Mouse (Mus musculus): ENCODE measurements at regions not wholly inside any gene's neighbourhood (a gene's known extent, or its start where the extent isn't known, plus 50 kb on each side); places are given as distances from the start of the nearest gene placed in this dataset.
"Not testable (repeated sequence)": the region's sequence is repeated elsewhere in the genome, so short reads cannot be mapped to it uniquely, and the experiment has no call there.

- DNase-seq (ENCODE audit: low read depth, low spot score) = no peak
These were observed 140.6 kb downstream of the Cand1 start for GRCm38 (mm10) chr10:119099092-119099792.

- DNase-seq (ENCODE audit: low read depth, low spot score) = no peak
These were observed 145.7 kb downstream of the Cand1 start for GRCm38 (mm10) chr10:119094166-119094565.

GRCm38 (mm10) chr10:119087886-119088285, 152.0 kb downstream of the Cand1 start:
- no peak for DNase-seq (ENCODE audit: low read depth, low spot score)

DNA sequence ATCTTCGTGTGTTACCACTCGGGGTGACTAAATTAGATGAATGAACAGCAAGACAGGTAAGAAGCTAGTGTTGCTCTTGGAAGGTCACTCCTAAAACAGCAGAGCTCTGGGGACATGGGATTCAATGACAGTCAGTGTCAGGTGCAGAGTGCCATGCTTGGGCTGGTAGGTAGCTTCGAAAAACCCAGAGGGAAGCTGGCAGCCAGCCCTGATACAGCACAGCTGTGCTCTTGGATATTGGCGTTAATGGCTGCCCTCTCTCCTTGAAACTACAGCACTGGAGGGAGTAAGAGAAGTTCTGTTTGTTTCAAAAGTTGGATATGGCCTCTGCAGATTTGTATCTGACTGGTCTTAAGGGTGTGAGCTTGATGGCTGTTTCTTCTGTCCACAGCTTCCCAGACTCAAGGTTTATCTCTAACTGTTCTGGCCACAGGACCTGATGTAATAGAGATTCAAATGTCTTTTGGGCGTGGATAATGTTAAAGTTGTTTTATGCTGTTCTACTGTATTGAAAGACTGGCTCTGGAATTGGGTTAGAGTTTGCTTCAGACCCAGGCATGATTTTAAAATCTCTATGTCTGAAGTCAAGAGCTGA, 152.7 kb downstream of the Cand1 start:
- DNase-seq (ENCODE audit: low read depth, low spot score) = no peak

- no peak for DNase-seq (ENCODE audit: low read depth, low spot score)
These were observed 153.4 kb downstream of the Cand1 start for GRCm38 (mm10) chr10:119086450-119086849.

- DNase-seq (ENCODE audit: low read depth, low spot score) = no peak
These were observed 156.4 kb downstream of the Cand1 start for GRCm38 (mm10) chr10:119083431-119083830.

DNA sequence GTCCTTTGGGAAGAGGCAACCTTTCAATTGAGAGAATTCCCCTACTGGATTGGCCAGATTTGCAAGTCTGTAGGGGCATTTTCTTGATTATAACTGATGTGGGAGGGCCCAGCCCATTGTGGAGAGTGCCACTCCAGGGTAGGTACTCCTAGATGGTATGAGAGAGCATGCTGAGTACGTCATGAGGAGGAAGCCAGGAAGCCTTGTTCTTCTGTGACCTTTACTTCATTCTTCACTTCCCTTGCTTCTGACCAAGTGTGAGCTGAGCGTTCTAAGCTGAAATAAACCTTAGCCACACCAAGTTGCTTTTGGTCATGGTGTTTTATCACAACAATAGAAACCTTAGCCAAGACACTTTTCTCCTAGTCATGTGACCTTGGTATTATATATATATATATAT, 157.0 kb downstream of the Cand1 start:
- no peak for DNase-seq (ENCODE audit: low read depth, low spot score)

DNA sequence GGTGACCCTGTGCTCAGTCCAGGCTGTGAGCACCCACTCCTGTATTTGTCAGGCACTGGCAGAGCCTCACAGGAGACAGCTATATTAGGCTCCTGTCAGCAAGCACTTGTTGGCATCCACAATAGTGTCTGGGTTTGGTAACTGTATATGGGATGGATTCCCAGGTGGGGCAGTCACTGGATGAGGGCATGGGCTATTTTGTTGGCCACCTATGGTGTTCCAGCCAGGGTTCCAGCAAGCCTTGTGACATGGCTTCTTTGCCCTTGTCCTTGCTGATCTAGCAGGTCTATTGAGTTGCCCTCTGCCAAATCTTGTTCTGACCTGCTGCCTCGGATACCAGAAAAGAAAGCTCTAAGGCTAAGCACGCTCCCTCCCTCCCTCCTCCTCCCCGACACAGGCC, 158.1 kb downstream of the Cand1 start:
- not testable (repeated sequence) for DNase-seq (ENCODE audit: low read depth, low spot score)

- no peak for DNase-seq (ENCODE audit: low read depth, low spot score)
These were observed 163.7 kb downstream of the Cand1 start for GRCm38 (mm10) chr10:119076100-119076566.

DNA sequence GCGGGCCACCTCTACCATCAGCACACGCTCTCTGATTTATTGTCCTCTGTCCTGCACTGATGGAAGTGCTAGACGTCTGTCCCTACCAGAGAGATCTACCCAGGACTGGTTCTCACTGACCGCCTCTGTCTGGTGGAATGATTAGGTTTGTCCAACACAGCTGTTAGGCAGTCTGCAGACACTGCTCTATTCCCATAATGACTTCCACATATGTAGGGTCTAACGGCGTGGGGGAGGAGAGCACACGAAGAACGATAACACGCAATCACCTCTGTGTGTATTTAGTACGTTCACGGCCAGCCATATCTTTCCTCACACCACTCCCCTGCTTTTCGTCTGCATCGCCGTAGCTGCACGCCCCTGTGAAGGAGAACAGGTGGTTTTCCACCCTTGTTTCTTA, 165.0 kb downstream of the Cand1 start:
- DNase-seq (ENCODE audit: low read depth, low spot score) = no peak

- no peak for DNase-seq (ENCODE audit: low read depth, low spot score)
These were observed 165.9 kb downstream of the Cand1 start for GRCm38 (mm10) chr10:119073991-119074390.

- DNase-seq (ENCODE audit: low read depth, low spot score) = no peak
These were observed 170.4 kb downstream of the Cand1 start for GRCm38 (mm10) chr10:119069410-119069809.

GRCm38 (mm10) chr10:119067838-119068237, 172.0 kb downstream of the Cand1 start:
- DNase-seq (ENCODE audit: low read depth, low spot score) = no peak

GRCm38 (mm10) chr10:119067366-119067765, 172.5 kb downstream of the Cand1 start:
- no peak for DNase-seq (ENCODE audit: low read depth, low spot score)

GRCm38 (mm10) chr10:119065974-119066373, 173.9 kb downstream of the Cand1 start:
- peak; percentile 11 for DNase-seq (ENCODE audit: low read depth, low spot score)

DNA sequence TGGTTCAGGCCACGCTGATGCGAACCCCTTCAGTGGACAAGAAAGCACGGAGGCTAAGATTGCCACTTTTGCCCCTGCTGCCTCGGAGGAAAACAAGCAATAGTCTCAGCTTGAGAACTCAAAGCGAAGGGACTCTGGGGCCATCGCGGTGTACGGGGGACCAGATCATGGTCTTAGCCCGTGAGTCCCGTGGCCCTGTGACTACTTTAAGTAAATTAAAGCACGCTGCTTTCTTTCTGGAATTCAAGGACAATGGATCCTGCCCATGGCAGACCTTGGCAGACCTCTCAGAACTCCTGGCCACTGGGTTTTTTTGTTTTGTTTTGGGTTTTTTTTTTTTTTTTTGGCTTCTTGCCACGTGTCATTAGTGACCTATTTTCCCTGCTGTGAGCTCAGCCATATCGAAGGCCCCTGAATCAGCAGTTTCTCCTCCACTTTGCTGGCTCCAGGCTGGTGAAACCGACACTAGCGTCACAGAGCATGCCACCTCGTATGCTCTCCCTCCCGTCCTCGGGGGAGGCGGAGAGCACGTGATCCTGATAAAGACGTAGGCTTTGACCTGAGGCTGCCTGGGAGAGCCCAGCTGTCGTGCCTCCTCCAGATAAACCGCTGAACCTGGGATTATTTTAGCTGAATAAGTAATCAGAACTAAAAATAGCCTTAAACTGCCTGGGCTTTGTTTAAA, 174.6 kb downstream of the Cand1 start:
- no peak for DNase-seq (ENCODE audit: low read depth, low spot score)

GRCm38 (mm10) chr10:119064218-119064617, 175.6 kb downstream of the Cand1 start:
- no peak for DNase-seq (ENCODE audit: low read depth, low spot score)

- no peak for DNase-seq (ENCODE audit: low read depth, low spot score)
These were observed 176.6 kb downstream of the Cand1 start for GRCm38 (mm10) chr10:119063209-119063699.

DNA sequence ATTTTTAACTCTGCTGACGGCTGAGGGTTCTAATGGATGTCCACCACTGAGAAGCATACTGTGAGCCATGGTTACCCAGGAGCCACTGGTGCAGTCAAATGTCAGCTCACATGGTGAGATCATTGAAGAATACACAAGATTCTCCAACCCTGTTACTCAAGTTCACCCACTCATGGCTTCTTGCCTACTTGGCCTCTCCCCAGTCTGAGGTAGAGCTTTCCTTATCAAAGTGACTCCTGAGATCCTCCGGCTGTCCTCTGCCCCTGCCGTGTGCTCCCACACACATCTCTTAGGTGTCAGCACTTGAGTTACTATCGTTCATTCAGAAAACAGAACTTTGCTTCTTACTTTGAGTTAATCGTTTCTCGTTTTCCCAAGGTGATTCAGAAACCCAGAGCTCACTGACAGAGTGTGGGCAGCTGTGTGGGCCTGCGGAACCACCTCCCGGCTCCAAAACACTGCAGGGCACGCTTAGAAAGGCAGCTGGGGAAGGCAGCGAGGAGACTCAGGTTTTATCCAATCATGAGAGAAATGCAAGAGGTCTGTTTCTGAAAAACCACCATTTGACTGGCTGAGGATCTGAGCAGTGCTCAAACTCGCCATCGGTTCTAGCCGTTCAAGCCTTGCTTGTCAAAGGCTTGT, 177.8 kb downstream of the Cand1 start:
- no peak for DNase-seq (ENCODE audit: low read depth, low spot score)

- DNase-seq (ENCODE audit: low read depth, low spot score) = no peak
These were observed 178.5 kb downstream of the Cand1 start for GRCm38 (mm10) chr10:119061349-119061850.

DNA sequence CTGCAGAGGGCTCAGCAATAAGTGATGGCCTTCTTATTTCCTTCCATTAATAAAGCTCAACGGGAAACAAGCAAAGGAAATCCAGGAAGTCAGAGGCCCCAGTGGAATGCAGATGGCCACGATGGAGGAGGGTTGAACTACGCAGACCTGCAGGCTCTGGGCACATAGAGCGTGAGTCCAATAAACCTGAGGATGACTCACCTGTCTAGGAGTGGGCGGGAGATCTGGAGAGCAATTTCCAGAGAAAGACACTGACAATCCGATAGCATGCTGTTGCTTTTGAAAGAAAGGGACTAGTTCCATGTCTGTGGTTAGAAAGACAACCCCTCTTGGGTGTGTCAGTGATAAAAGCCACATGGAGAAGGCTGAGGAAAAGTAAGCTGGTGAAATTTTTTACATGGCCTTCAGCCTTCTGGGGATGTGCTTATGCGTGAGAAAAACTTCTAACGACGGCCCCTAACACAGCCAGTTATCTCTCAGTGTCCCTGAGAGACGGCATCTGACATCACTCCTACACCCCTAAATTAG, 181.3 kb downstream of the Cand1 start:
- DNase-seq (ENCODE audit: low read depth, low spot score) = no peak
